Comparison of ENCODE assay signal across 8 mouse cellular contexts in genomic region chr2:181243706-181244394, GRCm38 (mm10). TPM values are rescaled to one million over a fixed set of nuclear protein-coding genes. Genes with fewer than 3 reads are reported as not detected.
DNase-seq lines count a peak whose midpoint lies in the region; ATAC-seq and TF ChIP-seq lines count a peak whose summit lies in the region.

No protein-coding gene starts in this region.

- H3K36me3 ChIP-seq in intestine, postnatal 0 days (ENCODE audit: control insufficient read depth, insufficient read depth) = peaks cover 7% of the 10 kb centered on the region; the same call in 1 of the 2 replicates
- H3K36me3 ChIP-seq in hindbrain, embryonic 10.5 days = no peaks in the 10 kb centered on the region
- no peaks in the 10 kb centered on the region for H3K36me3 ChIP-seq in hindbrain, postnatal 0 days (ENCODE audit: insufficient read depth, low read length)
- no peaks in the 10 kb centered on the region for H3K36me3 ChIP-seq in midbrain, embryonic 16.5 days (ENCODE audit: control insufficient read depth, insufficient read depth, low read length)

- no peak overlapping the region for H3K4me3 ChIP-seq in intestine, postnatal 0 days (ENCODE audit: low read depth, low read length)
- H3K4me3 ChIP-seq in hindbrain, embryonic 10.5 days = no peak overlapping the region
- H3K4me3 ChIP-seq in hindbrain, postnatal 0 days (ENCODE audit: low read length) = no peak overlapping the region
- H3K4me3 ChIP-seq in midbrain, embryonic 16.5 days (ENCODE audit: low read depth, low read length) = no peak overlapping the region

- no peaks in the 10 kb centered on the region for H3K9me3 ChIP-seq in intestine, postnatal 0 days (ENCODE audit: control insufficient read depth)
- no peaks in the 10 kb centered on the region for H3K9me3 ChIP-seq in hindbrain, embryonic 10.5 days
- 0 out of 2 replicates have a peak, but pooled peaks cover 2% of the 10 kb centered on the region for H3K9me3 ChIP-seq in hindbrain, postnatal 0 days (ENCODE audit: low read length)
- H3K9me3 ChIP-seq in midbrain, embryonic 16.5 days (replicated peaks; ENCODE audit: control insufficient read depth, low read length, poor library complexity, severe bottlenecking) = no peaks in the 10 kb centered on the region

- no peak for TF ChIP-seq CTCF in intestine, postnatal 0 days (IDR thresholded peaks at IDR 0.05; ENCODE audit: low read depth)
- TF ChIP-seq CTCF in hindbrain, postnatal 0 days (IDR thresholded peaks at IDR 0.05; ENCODE audit: low read depth) = no peak

- H3K4me1 ChIP-seq in intestine, postnatal 0 days (replicated peaks; ENCODE audit: control insufficient read depth, insufficient read depth, low read length) = peaks cover 8% of the 10 kb centered on the region; the same call in 1 of the 2 replicates
- peaks cover 26% of the 10 kb centered on the region for H3K4me1 ChIP-seq in hindbrain, embryonic 10.5 days (replicated peaks)
- H3K4me1 ChIP-seq in hindbrain, postnatal 0 days (ENCODE audit: insufficient read depth, low read length) = no peaks in the 10 kb centered on the region
- no peaks in the 10 kb centered on the region for H3K4me1 ChIP-seq in midbrain, embryonic 16.5 days (ENCODE audit: control insufficient read depth, insufficient read depth, low read length)

- 0 out of 2 replicates have a peak overlapping the region, but pooled peaks have one; percentile 9 for H3K4me2 ChIP-seq in intestine, postnatal 0 days (replicated peaks; ENCODE audit: low read depth)
- no peak overlapping the region for H3K4me2 ChIP-seq in hindbrain, postnatal 0 days (ENCODE audit: low read depth, low read length)
- H3K4me2 ChIP-seq in midbrain, embryonic 16.5 days (ENCODE audit: low read length) = no peak overlapping the region

- DNase-seq in adrenal gland, adult 2 months = peak; percentile 44
- DNase-seq in adrenal gland, adult 8-10 months = no peak
- peak; percentile 93 for DNase-seq in R1 (ENCODE audit: low read depth, low spot score)
- DNase-seq in lung, postnatal 36 days = peak; percentile 72
- DNase-seq in hindbrain, embryonic 10.5 days (ENCODE audit: low spot score) = no peak
- no peak for DNase-seq in hindbrain, postnatal 0 days (ENCODE audit: low spot score)

- 46% methylated on average over 11 of the region's 11 CpGs for WGBS in intestine, postnatal 0 days
- 37% methylated on average over 11 of the region's 11 CpGs for WGBS in hindbrain, embryonic 10.5 days
- WGBS in hindbrain, postnatal 0 days = 34% methylated on average over 11 of the region's 11 CpGs
- WGBS in midbrain, embryonic 16.5 days = 32% methylated on average over 11 of the region's 11 CpGs

- H3K27me3 ChIP-seq in intestine, postnatal 0 days (replicated peaks; ENCODE audit: control insufficient read depth, insufficient read depth, low read length) = no peaks in the 10 kb centered on the region
- H3K27me3 ChIP-seq in hindbrain, embryonic 10.5 days (ENCODE audit: insufficient read depth, poor library complexity, severe bottlenecking) = no peaks in the 10 kb centered on the region
- H3K27me3 ChIP-seq in hindbrain, postnatal 0 days (ENCODE audit: insufficient read depth, low read length) = no peaks in the 10 kb centered on the region
- no peaks in the 10 kb centered on the region for H3K27me3 ChIP-seq in midbrain, embryonic 16.5 days (ENCODE audit: control insufficient read depth, insufficient read depth, low read depth, low read length)

- no peak overlapping the region for H3K9ac ChIP-seq in intestine, postnatal 0 days (ENCODE audit: low read depth, low read length)
- H3K9ac ChIP-seq in hindbrain, postnatal 0 days (replicated peaks; ENCODE audit: low read length) = no peak overlapping the region
- H3K9ac ChIP-seq in midbrain, embryonic 16.5 days (ENCODE audit: low read depth, low read length) = no peak overlapping the region

- ATAC-seq in intestine, postnatal 0 days = 0 out of 2 replicates have a peak, but pooled peaks have one; percentile 8
- ATAC-seq in hindbrain, postnatal 0 days = no peak
- ATAC-seq in midbrain, embryonic 16.5 days = no peak

- peak overlapping the region; percentile 50 for H3K27ac ChIP-seq in intestine, postnatal 0 days (ENCODE audit: low read depth, low read length)
- no peak overlapping the region for H3K27ac ChIP-seq in hindbrain, embryonic 10.5 days
- H3K27ac ChIP-seq in hindbrain, postnatal 0 days = no peak overlapping the region
- H3K27ac ChIP-seq in midbrain, embryonic 16.5 days (ENCODE audit: low read length) = no peak overlapping the region

RNA-seq across cellular contexts. Expression of gene Helz2, which starts 2.0 kb away (rescaled TPM):
- total RNA-seq in adrenal gland, adult 2 months (2021) = 10 to 100 TPM; 15.3 to 25.0 TPM
- polyA plus RNA-seq in adrenal gland, adult 2 months (2012; rRNA removed) = 29.6 and 33.1 TPM in 2 replicates
- total RNA-seq in adrenal gland, adult 8-10 months (2022) = 10 to 100 TPM; 18.8 to 32.4 (median 24.6) TPM
- 5.7 and 6.9 TPM in 2 replicates for polyA plus RNA-seq in intestine, postnatal 0 days (2015; fragmentation: Nextera tagmentation; extraction: Ambion mirVana)
- 0.52 and 1.00 TPM in 2 replicates for polyA plus RNA-seq in hindbrain, embryonic 10.5 days (2016; fragmentation: Nextera tagmentation; extraction: Ambion mirVana)
- total RNA-seq in hindbrain, postnatal 0 days (2014; rRNA removed) = 2.8 and 5.7 TPM in 2 replicates
- polyA plus RNA-seq in hindbrain, postnatal 0 days (2015; fragmentation: Nextera tagmentation; extraction: Ambion mirVana) = 0.19 and 0.24 TPM in 2 replicates
- polyA plus RNA-seq in midbrain, embryonic 16.5 days (2015; fragmentation: Nextera tagmentation; extraction: Ambion mirVana) = 0.32 and 0.44 TPM in 2 replicates

RNA-seq across cellular contexts. Expression of gene Fndc11, which starts 24.0 kb away (rescaled TPM):
- under 1 TPM in 1 of 2 experiments, not detected in 1; 0.46 TPM for total RNA-seq in adrenal gland, adult 2 months (2021)
- polyA plus RNA-seq in adrenal gland, adult 2 months (2012; rRNA removed) = 0.47 and 0.67 TPM in 2 replicates
- total RNA-seq in adrenal gland, adult 8-10 months (2022) = under 1 TPM in 3 of 4 experiments, not detected in 1; 0.49 to 0.83 (median 0.58) TPM
- polyA plus RNA-seq in intestine, postnatal 0 days (2015; fragmentation: Nextera tagmentation; extraction: Ambion mirVana) = 0.13 TPM in 1 of 2 replicates, not detected in the other
- polyA plus RNA-seq in hindbrain, embryonic 10.5 days (2016; fragmentation: Nextera tagmentation; extraction: Ambion mirVana) = 0.26 and 0.32 TPM in 2 replicates
- total RNA-seq in hindbrain, postnatal 0 days (2014; rRNA removed) = 2.2 and 2.8 TPM in 2 replicates
- 0.25 and 0.52 TPM in 2 replicates for polyA plus RNA-seq in hindbrain, postnatal 0 days (2015; fragmentation: Nextera tagmentation; extraction: Ambion mirVana)
- 0.41 and 0.42 TPM in 2 replicates for polyA plus RNA-seq in midbrain, embryonic 16.5 days (2015; fragmentation: Nextera tagmentation; extraction: Ambion mirVana)

RNA-seq across cellular contexts. Expression of gene Srms, which starts 30.9 kb away (rescaled TPM):
- 1 to 10 TPM in 1 of 2 experiments, under 1 TPM in 1; 0.66 to 1.3 TPM for total RNA-seq in adrenal gland, adult 2 months (2021)
- polyA plus RNA-seq in adrenal gland, adult 2 months (2012; rRNA removed) = 1.1 and 1.4 TPM in 2 replicates
- total RNA-seq in adrenal gland, adult 8-10 months (2022) = 1 to 10 TPM in 1 of 4 experiments, under 1 TPM in 3; 0.42 to 1.0 (median 0.67) TPM
- 0.17 and 0.20 TPM in 2 replicates for polyA plus RNA-seq in intestine, postnatal 0 days (2015; fragmentation: Nextera tagmentation; extraction: Ambion mirVana)
- 0.07 TPM in 1 of 2 replicates, not detected in the other for polyA plus RNA-seq in hindbrain, embryonic 10.5 days (2016; fragmentation: Nextera tagmentation; extraction: Ambion mirVana)
- 0.07 and 0.47 TPM in 2 replicates for total RNA-seq in hindbrain, postnatal 0 days (2014; rRNA removed)
- polyA plus RNA-seq in hindbrain, postnatal 0 days (2015; fragmentation: Nextera tagmentation; extraction: Ambion mirVana) = 0.09 and 0.18 TPM in 2 replicates
- 0.07 and 0.20 TPM in 2 replicates for polyA plus RNA-seq in midbrain, embryonic 16.5 days (2015; fragmentation: Nextera tagmentation; extraction: Ambion mirVana)

RNA-seq across cellular contexts. Expression of gene Ptk6, which starts 41.3 kb away (rescaled TPM):
- under 1 TPM in 1 of 2 experiments, not detected in 1; 0.07 TPM for total RNA-seq in adrenal gland, adult 2 months (2021)
- 0.02 TPM in 1 of 2 replicates, not detected in the other for polyA plus RNA-seq in adrenal gland, adult 2 months (2012; rRNA removed)
- total RNA-seq in adrenal gland, adult 8-10 months (2022) = under 1 TPM in 3 of 4 experiments, not detected in 1; 0.10 to 0.40 (median 0.13) TPM
- polyA plus RNA-seq in intestine, postnatal 0 days (2015; fragmentation: Nextera tagmentation; extraction: Ambion mirVana) = 1.9 and 2.4 TPM in 2 replicates
- not detected in 2 replicates for polyA plus RNA-seq in hindbrain, embryonic 10.5 days (2016; fragmentation: Nextera tagmentation; extraction: Ambion mirVana)
- total RNA-seq in hindbrain, postnatal 0 days (2014; rRNA removed) = not detected in 2 replicates
- not detected in 2 replicates for polyA plus RNA-seq in hindbrain, postnatal 0 days (2015; fragmentation: Nextera tagmentation; extraction: Ambion mirVana)
- not detected in 2 replicates for polyA plus RNA-seq in midbrain, embryonic 16.5 days (2015; fragmentation: Nextera tagmentation; extraction: Ambion mirVana)

RNA-seq across cellular contexts. Expression of gene Gmeb2, which starts 44.0 kb away (rescaled TPM):
- total RNA-seq in adrenal gland, adult 2 months (2021) = 10 to 100 TPM; 15.4 to 15.5 TPM
- polyA plus RNA-seq in adrenal gland, adult 2 months (2012; rRNA removed) = 21.8 and 28.4 TPM in 2 replicates
- total RNA-seq in adrenal gland, adult 8-10 months (2022) = 10 to 100 TPM; 16.0 to 21.6 (median 18.6) TPM
- polyA plus RNA-seq in intestine, postnatal 0 days (2015; fragmentation: Nextera tagmentation; extraction: Ambion mirVana) = 5.4 and 5.8 TPM in 2 replicates
- polyA plus RNA-seq in hindbrain, embryonic 10.5 days (2016; fragmentation: Nextera tagmentation; extraction: Ambion mirVana) = 19.0 and 20.0 TPM in 2 replicates
- total RNA-seq in hindbrain, postnatal 0 days (2014; rRNA removed) = 19.2 and 25.2 TPM in 2 replicates
- polyA plus RNA-seq in hindbrain, postnatal 0 days (2015; fragmentation: Nextera tagmentation; extraction: Ambion mirVana) = 8.6 and 8.9 TPM in 2 replicates
- polyA plus RNA-seq in midbrain, embryonic 16.5 days (2015; fragmentation: Nextera tagmentation; extraction: Ambion mirVana) = 16.3 and 17.6 TPM in 2 replicates

Comparison
In these comparisons a context has a peak if more than half of its experiments do, and no peak if none do; other contexts are left out.
1. DNase-seq: peak in adrenal gland, adult 2 months (single experiment), R1 (single experiment) and lung, postnatal 36 days (single experiment); none in adrenal gland, adult 8-10 months (single experiment), hindbrain, embryonic 10.5 days (single experiment) and hindbrain, postnatal 0 days (single experiment).